Mouse (Mus musculus) ES-Bruce4 (cell line): ENCODE measurements at regions not wholly inside any gene's neighbourhood (a gene's known extent, or its start where the extent isn't known, plus 50 kb on each side); places are given as distances from the start of the nearest gene placed in this dataset.

ENCODE experiments used
- CTCF ChIP-seq: IDR thresholded peaks from one replicate; pipeline ENCODE4 v1.8.1; 2011; ENCODE audit warnings: low read depth, low read length
- EP300 ChIP-seq: IDR thresholded peaks from 2 replicates; pipeline ENCODE4 v1.6.1; 2011; ENCODE audit warnings: low read depth, low read length; ENCODE audit not compliant: insufficient read depth
- POLR2A ChIP-seq: IDR thresholded peaks from one replicate; pipeline ENCODE4 v1.8.1; 2011; ENCODE audit warnings: low read length; ENCODE audit not compliant: insufficient read depth

GRCm38 (mm10) chr6:78825901-78826629 lies 357.4 kb upstream of the Reg3g start:
- no peak for TF ChIP-seq POLR2A
- no peak for TF ChIP-seq CTCF
- TF ChIP-seq EP300, result no peak
